Mouse (Mus musculus): ENCODE data around the gene Ms4a6c.
"Not testable (repeated sequence)": the region's sequence is repeated elsewhere in the genome, so short reads cannot be mapped to it uniquely, and the experiment has no call there.

Ms4a6c gene

GRCm38 (mm10) chr19:11469215-11469614 lies at the start of gene Ms4a6c:
TSS of gene Ms4a6c (plus strand) at chr19:11469366.
- not testable (repeated sequence) for DNase-seq (ENCODE audit: low read depth, low spot score)

GRCm38 (mm10) chr19:11431209-11431608 lies 38.0 kb upstream of the Ms4a6c start:
- DNase-seq (ENCODE audit: low read depth, low spot score), result not testable (repeated sequence)

GRCm38 (mm10) chr19:11435058-11435834 lies 33.9 kb upstream of the Ms4a6c start:
- DNase-seq (ENCODE audit: low read depth, low spot score), result no peak

GRCm38 (mm10) chr19:11443338-11443737 lies 25.8 kb upstream of the Ms4a6c start, which contains the start of gene Ms4a4b:
TSS of gene Ms4a4b (plus strand) at chr19:11443553.
- DNase-seq (ENCODE audit: low read depth, low spot score), result no peak

GRCm38 (mm10) chr19:11443964-11444363 lies 25.2 kb upstream of the Ms4a6c start:
- DNase-seq (ENCODE audit: low read depth, low spot score), result no peak

- no peak for DNase-seq (ENCODE audit: low read depth, low spot score)
Measured at GRCm38 (mm10) chr19:11447238-11447637, 21.9 kb upstream of the Ms4a6c start.

- not testable (repeated sequence) for DNase-seq (ENCODE audit: low read depth, low spot score)
Measured at GRCm38 (mm10) chr19:11459041-11459440, 10.1 kb upstream of the Ms4a6c start.

- not testable (repeated sequence) for DNase-seq (ENCODE audit: low read depth, low spot score)
Measured at GRCm38 (mm10) chr19:11464795-11465194, 4.4 kb upstream of the Ms4a6c start.

GRCm38 (mm10) chr19:11466471-11466870 lies 2.7 kb upstream of the Ms4a6c start:
- DNase-seq (ENCODE audit: low read depth, low spot score), result no peak

DNA sequence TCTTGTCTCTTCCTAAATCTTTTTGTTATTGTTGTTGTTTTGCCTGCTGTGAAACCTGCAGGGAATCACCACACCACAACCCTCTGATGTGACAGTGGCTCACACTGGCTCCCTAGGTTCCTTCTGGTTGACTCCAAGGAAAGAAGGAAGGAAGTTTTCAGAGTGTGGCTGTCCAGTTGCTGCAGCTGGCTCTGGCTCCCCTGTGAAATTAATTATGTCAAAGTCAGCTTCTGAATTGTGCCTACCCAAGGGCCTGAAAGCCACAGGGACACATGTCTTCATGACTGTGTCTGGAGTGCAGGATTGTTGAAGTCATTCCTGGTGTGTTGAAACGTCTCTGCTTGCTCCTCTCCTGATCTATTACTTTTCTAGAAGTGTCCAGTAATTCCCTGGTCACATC lies 805 bp upstream of the Ms4a6c start:
- not testable (repeated sequence) for DNase-seq (ENCODE audit: low read depth, low spot score)

DNA sequence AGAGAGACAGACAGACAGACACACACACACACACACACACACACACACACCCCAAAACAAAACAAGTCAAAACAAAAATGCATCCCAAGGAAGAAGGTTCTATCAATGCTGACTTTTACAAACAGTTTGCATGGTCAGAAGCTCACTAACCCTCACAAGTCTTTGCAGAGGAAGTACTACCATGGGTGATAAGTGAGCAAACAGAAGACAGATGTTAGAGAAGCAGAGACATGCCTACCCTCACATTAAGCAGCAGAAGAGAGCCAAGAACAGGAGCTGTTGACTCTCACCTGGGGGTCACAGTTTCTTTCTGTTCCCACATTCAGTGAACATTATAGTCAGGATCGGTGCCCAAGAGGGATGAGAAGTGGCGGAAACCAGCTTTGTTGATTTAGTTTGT lies 10.5 kb downstream of the Ms4a6c start:
- no peak for DNase-seq (ENCODE audit: low read depth, low spot score)

- DNase-seq (ENCODE audit: low read depth, low spot score), result no peak
Measured at GRCm38 (mm10) chr19:11482684-11483083, 13.5 kb downstream of the Ms4a6c start.

DNA sequence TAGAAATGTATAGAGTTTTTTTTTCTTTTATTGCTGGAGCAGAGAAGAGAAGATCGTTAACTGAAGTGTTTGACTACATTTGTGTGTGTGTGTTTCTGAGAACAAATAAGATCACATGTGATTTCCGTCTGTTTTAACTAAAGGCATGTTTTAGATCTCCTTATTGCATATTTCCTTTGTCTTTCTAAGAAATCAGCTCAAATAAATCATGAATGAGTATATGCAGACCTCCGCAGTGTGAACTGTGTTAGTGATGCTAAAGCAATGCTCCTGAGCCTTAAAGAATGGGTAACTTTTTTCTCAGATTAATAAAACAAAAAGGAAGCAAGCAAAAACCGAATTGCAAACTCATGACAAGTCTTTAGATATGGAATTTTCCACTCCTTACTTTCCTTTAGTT lies 14.8 kb downstream of the Ms4a6c start:
- DNase-seq (ENCODE audit: low read depth, low spot score), result no peak

DNA sequence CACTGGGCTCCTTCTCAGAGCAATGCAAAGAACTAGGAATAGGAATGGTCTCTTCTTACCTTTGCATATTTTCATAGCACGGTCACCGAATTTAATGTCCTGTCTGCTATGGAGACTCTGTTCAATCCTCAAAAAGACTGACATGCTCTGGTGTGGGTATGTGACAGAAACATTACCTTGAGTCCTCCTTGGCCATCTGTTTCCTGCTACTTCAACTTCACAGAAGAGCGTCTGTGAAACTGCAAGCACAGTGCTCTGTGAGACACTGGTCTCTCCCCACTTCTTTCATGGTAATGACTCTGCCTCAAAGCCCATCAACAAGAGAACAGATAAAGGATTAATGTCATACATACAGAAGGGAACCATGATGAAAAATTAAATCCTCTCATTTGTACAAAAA lies 15.2 kb downstream of the Ms4a6c start:
- DNase-seq (ENCODE audit: low read depth, low spot score), result peak; percentile 51

DNA sequence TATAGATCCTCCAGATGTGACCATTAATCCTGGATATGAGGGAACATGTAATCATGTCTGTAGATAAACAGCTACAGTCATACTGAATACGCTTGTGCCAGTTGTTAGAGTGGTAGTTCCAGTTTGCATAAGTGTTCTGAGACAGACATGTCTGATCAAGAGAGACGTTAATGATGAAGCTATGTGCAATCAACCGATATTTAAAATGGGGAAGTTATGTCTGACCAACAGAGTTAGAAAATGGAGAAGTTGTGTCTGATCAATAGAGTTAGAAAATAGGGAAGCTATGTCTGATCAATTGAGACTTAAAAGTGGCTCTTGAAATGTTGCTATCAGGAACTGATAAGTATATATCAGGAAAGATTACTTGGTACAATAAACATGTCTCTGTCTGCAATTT lies 16.1 kb downstream of the Ms4a6c start:
- peak; percentile 74 for DNase-seq (ENCODE audit: low read depth, low spot score)

- DNase-seq (ENCODE audit: low read depth, low spot score), result no peak
Measured at GRCm38 (mm10) chr19:11485746-11486145, 16.6 kb downstream of the Ms4a6c start, which contains the start of gene Gm8369. TSS of gene Gm8369 (plus strand) at chr19:11485938.

DNA sequence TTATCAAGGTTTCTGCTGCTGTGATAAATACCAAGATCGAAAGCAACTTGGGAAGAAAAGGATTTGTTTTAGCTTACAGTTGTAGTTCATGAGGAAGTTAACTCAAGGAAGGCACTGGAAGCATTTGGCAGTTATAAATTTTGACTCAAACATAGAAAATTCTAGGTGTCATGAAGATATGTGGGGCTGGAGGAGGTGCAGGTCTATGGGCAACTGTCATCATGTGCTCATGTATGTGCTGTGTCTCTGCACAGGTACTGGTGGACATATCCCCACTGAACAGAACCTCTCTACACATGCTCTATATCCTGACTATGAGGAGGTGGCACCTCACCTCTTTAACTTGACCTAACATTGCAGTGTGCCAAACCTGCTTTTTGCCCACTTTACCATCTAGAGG lies 17.4 kb downstream of the Ms4a6c start:
- DNase-seq (ENCODE audit: low read depth, low spot score), result no peak

- DNase-seq (ENCODE audit: low read depth, low spot score), result no peak
Measured at GRCm38 (mm10) chr19:11491406-11492189, 22.4 kb downstream of the Ms4a6c start.

- no peak for DNase-seq (ENCODE audit: low read depth, low spot score)
Measured at GRCm38 (mm10) chr19:11492671-11493070, 23.5 kb downstream of the Ms4a6c start.

- no peak for DNase-seq (ENCODE audit: low read depth, low spot score)
Measured at GRCm38 (mm10) chr19:11494519-11494918, 25.4 kb downstream of the Ms4a6c start.

GRCm38 (mm10) chr19:11496361-11496760 lies 27.2 kb downstream of the Ms4a6c start:
- no peak for DNase-seq (ENCODE audit: low read depth, low spot score)

DNA sequence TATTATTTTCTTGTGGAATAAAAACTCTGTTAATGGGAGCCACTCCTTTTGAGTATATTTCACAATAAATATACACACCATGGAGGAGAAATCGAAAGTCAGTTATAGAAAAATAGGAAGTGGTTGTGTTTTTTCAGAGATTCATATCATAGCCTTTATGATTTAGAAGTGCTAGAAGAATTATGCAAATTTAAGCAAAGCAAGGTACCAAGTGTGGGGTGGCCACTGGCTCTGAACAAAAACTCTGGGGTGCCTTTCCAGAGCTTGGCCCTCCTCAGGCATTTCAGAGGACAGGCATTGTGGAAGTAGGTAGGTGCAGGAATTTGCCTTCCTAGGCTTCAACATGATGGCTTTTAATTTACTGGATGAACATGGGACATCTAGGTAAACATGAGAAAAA lies 28.1 kb downstream of the Ms4a6c start:
- DNase-seq (ENCODE audit: low read depth, low spot score), result not testable (repeated sequence)

DNA sequence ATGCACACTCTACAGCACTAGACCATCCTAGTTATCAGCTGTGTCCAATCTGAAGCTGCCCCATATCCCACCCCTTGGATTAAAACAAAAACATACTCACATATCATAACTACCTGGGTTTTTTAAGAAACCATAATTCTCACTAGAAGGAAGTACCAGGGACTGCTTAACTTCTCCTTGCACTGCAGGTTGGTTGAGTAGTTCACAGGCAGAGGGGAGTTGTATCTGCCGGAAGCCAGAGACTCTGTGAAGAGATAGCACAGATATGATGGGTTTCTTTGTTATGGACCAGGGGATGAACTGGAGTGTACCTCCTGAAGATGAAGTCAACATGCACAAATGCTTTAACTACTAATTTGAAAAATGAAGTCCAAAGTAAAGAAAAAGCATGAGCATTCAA lies 31.6 kb downstream of the Ms4a6c start:
- DNase-seq (ENCODE audit: low read depth, low spot score), result no peak

All from A20 (cell line).